Mouse (Mus musculus): ENCODE results near the gene Gm3336. TPM values are rescaled to one million over a fixed set of nuclear protein-coding genes. Genes with fewer than 3 reads are reported as not detected.

Gene Gm3336
- polyA plus RNA-seq, 1 experiment from 2014 or later: 0.47 TPM

DNA sequence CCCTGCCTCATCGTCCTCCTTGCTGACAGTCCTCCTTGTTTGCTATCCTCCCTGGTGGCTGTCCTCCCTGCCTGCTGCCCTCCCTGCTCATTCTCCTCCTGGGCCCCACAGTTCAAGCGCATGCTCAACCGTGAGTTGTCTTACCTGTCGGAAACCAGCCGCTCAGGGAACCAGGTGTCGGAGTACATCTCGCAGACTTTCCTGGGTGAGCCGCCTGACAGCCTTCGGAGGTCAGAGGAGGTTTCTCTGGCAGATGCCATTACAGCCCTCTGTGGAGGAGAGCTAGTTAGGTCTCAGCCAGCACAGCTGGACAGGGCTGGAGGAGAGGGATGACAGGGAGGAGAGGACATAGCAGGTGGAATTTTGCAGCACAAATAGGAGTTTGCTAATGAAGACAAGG lies 28.3 kb downstream of the Gm3336 start:
- H3K27me3 ChIP-seq (ENCODE audit: control insufficient read depth, insufficient read depth, low read depth, low read length): peaks cover 56% of the 10 kb centered on the region
- no peaks in the 10 kb centered on the region for H3K36me3 ChIP-seq (ENCODE audit: control insufficient read depth, insufficient read depth)

DNA sequence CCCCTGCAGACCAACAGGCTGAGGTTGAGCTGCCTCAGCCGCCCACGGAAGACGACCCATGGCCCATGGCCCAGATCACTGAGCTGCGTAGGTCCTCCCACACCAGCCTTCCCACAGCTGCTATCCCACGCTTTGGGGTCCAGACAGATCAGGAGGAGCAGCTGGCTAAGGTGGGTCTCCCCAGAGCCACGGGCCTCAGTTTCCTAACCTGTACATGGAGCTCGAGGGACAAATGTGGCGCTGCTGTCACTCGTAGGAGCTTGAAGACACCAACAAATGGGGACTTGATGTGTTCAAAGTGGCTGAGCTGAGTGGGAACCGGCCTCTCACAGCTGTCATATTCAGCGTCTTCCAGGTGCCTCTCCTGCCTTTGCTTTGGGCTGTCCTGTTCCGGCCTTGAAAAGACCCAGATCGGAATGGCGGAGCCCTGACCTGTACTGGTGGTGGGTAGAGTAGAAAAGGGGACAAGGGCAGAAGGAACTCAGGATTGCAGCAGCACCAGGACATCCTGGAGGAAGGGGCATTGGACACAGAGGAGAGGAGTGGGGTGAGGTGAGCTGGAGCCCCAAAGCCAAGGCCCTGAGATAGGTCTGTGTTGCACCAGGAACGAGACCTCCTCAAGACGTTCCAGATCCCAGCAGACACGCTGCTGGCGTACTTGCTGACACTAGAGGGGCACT lies 29.0 kb downstream of the Gm3336 start:
- ATAC-seq (ENCODE audit: low read depth): no peak
- WGBS (ENCODE audit: insufficient replicate concordance): 70% methylated on average over 18 of the region's 18 CpGs
- H3K27me3 ChIP-seq (ENCODE audit: control insufficient read depth, insufficient read depth, low read depth, low read length): peaks cover 51% of the 10 kb centered on the region
- no peak overlapping the region for H3K27ac ChIP-seq (ENCODE audit: low read length)
- H3K4me2 ChIP-seq (ENCODE audit: low read depth, low read length): no peak overlapping the region
- H3K4me1 ChIP-seq (ENCODE audit: control insufficient read depth, low read depth, low read length): peaks cover 5% of the 10 kb centered on the region; the same call in 1 of the 2 replicates
- H3K36me3 ChIP-seq (ENCODE audit: control insufficient read depth, insufficient read depth): no peaks in the 10 kb centered on the region
- no peaks in the 10 kb centered on the region for H3K9me3 ChIP-seq (replicated peaks; ENCODE audit: control insufficient read depth, low read length)
- H3K4me3 ChIP-seq (ENCODE audit: low read depth, low read length): no peak overlapping the region
- H3K9ac ChIP-seq (ENCODE audit: low read depth, low read length): no peak overlapping the region

More for the DNA sequence above, 28.3 kb downstream of the Gm3336 start:
- no peak for ATAC-seq (ENCODE audit: low read depth)
- Histone ChIP-seq H3K4me2 (ENCODE audit: low read depth, low read length) (no peak overlapping the region), H3K9me3 (replicated peaks; ENCODE audit: control insufficient read depth, low read length) (no peaks in the 10 kb centered on the region), H3K27ac (ENCODE audit: low read length) (no peak overlapping the region), H3K4me3 (ENCODE audit: low read depth, low read length) (no peak overlapping the region), H3K9ac (ENCODE audit: low read depth, low read length) (no peak overlapping the region), H3K4me1 (ENCODE audit: control insufficient read depth, low read depth, low read length) (peaks cover 5% of the 10 kb centered on the region; the same call in 1 of the 2 replicates)
- WGBS (ENCODE audit: insufficient replicate concordance): 64% methylated on average over 9 of the region's 9 CpGs

DNA sequence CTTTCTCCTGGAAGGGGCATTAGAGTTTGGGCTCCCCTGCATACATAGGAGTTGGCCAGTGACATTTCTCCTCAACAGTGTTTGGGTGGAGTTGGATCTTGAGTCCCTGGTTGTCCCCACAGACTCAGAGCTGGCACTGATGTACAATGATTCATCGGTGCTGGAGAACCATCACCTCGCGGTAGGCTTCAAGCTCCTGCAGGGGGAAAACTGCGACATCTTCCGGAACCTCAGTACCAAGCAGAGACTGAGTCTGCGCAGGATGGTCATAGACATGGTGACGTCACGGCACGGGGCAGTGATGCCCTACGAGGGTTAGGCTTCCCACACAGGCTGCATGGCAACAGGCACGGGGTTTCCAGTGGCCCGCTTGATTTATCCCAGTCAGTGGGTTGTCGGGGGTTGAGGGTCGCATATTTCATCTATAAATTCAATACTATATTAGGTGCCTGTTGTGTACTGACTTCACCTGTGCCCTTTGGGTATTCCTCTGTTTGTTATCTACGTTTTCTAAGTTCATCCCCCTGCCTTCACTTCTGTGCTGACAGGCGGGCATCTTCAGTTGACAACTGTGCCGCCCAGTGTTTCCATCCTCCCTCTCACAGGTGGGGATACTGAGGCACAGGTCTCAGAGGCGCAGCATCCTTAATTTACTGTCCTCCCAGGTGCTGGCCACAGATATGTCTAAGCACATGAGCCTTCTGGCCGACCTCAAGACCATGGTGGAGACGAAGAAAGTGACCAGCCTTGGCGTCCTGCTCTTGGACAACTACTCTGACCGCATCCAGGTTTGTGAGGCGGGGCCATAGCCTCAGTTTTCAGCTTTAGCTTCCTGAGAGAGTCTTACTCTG lies 30.1 kb downstream of the Gm3336 start:
- Histone ChIP-seq H3K4me3 (ENCODE audit: low read depth, low read length) (no peak overlapping the region), H3K27me3 (ENCODE audit: control insufficient read depth, insufficient read depth, low read depth, low read length) (peaks cover 39% of the 10 kb centered on the region), H3K27ac (ENCODE audit: low read length) (no peak overlapping the region), H3K4me2 (ENCODE audit: low read depth, low read length) (no peak overlapping the region), H3K36me3 (ENCODE audit: control insufficient read depth, insufficient read depth) (no peaks in the 10 kb centered on the region), H3K9me3 (replicated peaks; ENCODE audit: control insufficient read depth, low read length) (no peaks in the 10 kb centered on the region), H3K9ac (ENCODE audit: low read depth, low read length) (no peak overlapping the region), H3K4me1 (ENCODE audit: control insufficient read depth, low read depth, low read length) (peaks cover 11% of the 10 kb centered on the region)
- ATAC-seq (ENCODE audit: low read depth): no peak
- WGBS (ENCODE audit: insufficient replicate concordance): 68% methylated on average over 23 of the region's 23 CpGs

DNA sequence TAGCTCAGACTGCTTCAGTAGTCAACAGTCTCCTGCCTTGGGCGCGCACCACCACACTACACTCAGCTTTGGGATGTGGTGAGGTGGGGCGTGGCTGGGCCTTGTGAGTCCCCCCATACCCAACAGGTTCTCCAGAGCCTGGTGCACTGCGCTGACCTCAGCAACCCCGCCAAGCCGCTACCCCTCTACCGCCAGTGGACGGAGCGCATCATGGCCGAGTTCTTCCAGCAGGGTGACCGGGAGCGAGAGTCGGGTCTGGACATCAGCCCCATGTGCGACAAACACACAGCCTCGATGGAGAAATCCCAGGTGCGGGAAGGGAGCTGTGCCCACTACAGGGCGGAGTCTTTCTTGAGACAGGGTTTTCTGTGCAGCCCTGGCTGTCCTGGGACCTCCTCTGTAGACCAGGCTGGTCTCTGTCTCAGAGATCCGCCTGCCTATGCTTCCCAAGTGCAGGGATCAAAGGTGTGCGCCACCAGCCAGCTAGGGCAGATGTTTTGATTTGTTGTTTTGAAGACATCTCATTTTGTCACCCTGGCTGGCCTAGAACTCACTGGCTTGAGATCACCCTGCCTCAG lies 30.8 kb downstream of the Gm3336 start:
- WGBS (ENCODE audit: insufficient replicate concordance): 62% methylated on average over 19 of the region's 19 CpGs
- H3K27ac ChIP-seq (ENCODE audit: low read length): no peak overlapping the region
- H3K36me3 ChIP-seq (ENCODE audit: control insufficient read depth, insufficient read depth): no peaks in the 10 kb centered on the region
- peaks cover 16% of the 10 kb centered on the region for H3K4me1 ChIP-seq (ENCODE audit: control insufficient read depth, low read depth, low read length)
- no peaks in the 10 kb centered on the region for H3K9me3 ChIP-seq (replicated peaks; ENCODE audit: control insufficient read depth, low read length)
- no peak for ATAC-seq (ENCODE audit: low read depth)
- H3K4me3 ChIP-seq (ENCODE audit: low read depth, low read length): no peak overlapping the region
- no peak overlapping the region for H3K9ac ChIP-seq (ENCODE audit: low read depth, low read length)
- peaks cover 32% of the 10 kb centered on the region for H3K27me3 ChIP-seq (ENCODE audit: control insufficient read depth, insufficient read depth, low read depth, low read length)
- H3K4me2 ChIP-seq (ENCODE audit: low read depth, low read length): no peak overlapping the region

DNA sequence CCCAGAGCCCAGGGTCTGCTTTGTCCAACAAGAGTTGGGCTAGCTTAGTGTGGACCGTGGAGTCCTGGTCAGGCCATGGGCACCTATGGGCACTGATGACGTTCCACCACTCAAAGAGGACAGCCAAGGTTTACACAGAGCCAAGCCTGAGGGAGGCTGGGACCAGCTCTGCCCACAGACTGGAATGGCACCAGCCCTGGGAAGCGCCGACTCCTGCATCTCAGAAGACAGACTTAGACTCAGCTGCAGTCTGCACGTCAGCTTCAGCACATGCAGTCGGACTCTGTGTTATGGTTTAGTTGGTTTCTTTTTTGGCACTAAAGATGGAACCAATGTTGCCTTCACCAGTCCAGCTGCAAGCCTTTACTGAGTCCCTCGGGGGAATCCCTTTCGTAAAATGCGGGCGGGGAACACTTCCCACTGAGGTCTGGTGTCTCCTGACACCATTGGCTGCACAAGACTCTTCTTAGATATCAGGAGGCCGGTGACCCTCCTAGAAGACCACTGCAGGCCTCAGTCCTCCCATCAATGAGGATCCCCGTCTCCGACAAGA lies 31.9 kb downstream of the Gm3336 start:
- peaks cover 18% of the 10 kb centered on the region for H3K4me1 ChIP-seq (ENCODE audit: control insufficient read depth, low read depth, low read length)
- no peak overlapping the region for H3K4me2 ChIP-seq (ENCODE audit: low read depth, low read length)
- no peak overlapping the region for H3K4me3 ChIP-seq (ENCODE audit: low read depth, low read length)
- no peak overlapping the region for H3K27ac ChIP-seq (ENCODE audit: low read length)
- no peaks in the 10 kb centered on the region for H3K36me3 ChIP-seq (ENCODE audit: control insufficient read depth, insufficient read depth)
- peaks cover 22% of the 10 kb centered on the region for H3K27me3 ChIP-seq (ENCODE audit: control insufficient read depth, insufficient read depth, low read depth, low read length)
- ATAC-seq (ENCODE audit: low read depth): no peak
- H3K9me3 ChIP-seq (replicated peaks; ENCODE audit: control insufficient read depth, low read length): no peaks in the 10 kb centered on the region
- H3K9ac ChIP-seq (ENCODE audit: low read depth, low read length): no peak overlapping the region
- 67% methylated on average over 13 of the region's 13 CpGs for WGBS (ENCODE audit: insufficient replicate concordance)

DNA sequence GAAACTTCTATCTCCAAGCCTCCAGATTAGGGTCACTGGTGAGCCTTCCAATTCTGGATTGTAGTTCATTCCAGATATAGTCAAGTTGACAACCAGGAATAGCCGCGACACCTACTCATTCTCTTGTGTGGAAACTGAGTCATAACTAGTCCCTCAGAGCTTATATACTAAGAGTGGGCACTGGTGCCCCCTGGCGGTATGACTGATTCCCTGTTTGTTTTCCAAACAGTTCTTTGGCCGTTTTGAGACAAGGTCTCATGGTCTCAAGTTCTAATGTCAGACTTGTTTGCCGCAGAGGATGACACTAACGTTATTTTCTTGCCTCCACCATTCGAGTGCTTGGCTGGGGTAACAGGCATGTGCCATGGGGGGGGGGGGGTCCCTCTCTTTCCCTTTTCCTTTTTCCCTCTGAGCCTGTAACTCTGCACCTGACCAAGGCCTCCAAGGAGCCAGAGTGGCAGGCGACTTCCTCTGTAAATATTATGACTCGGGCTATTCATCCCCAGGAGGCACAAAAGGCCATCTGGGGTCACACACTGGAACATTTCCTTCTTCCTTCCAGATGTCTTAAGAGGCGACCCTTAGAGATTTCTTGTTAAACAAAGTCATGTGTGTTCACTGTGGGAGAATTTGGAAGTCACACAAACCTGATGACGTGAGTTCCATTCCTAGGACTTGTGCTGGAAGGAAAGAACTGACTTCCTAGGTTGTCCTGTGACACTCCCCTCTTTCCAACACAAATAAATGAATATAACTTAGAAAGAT lies 33.8 kb downstream of the Gm3336 start:
- H3K4me1 ChIP-seq (ENCODE audit: control insufficient read depth, low read depth, low read length): peaks cover 22% of the 10 kb centered on the region
- H3K9me3 ChIP-seq (replicated peaks; ENCODE audit: control insufficient read depth, low read length): no peaks in the 10 kb centered on the region
- 21% methylated on average over 11 of the region's 11 CpGs for WGBS (ENCODE audit: insufficient replicate concordance)
- ATAC-seq (ENCODE audit: low read depth): no peak
- no peaks in the 10 kb centered on the region; the same call in 1 of the 2 replicates for H3K36me3 ChIP-seq (ENCODE audit: control insufficient read depth, insufficient read depth)
- H3K4me2 ChIP-seq (ENCODE audit: low read depth, low read length): no peak overlapping the region
- H3K4me3 ChIP-seq (ENCODE audit: low read depth, low read length): no peak overlapping the region
- peak overlapping the region; percentile 69 for H3K27ac ChIP-seq (ENCODE audit: low read length)
- no peak overlapping the region; the same call in 1 of the 2 replicates for H3K9ac ChIP-seq (ENCODE audit: low read depth, low read length)
- peaks cover 4% of the 10 kb centered on the region for H3K27me3 ChIP-seq (ENCODE audit: control insufficient read depth, insufficient read depth, low read depth, low read length)

DNA sequence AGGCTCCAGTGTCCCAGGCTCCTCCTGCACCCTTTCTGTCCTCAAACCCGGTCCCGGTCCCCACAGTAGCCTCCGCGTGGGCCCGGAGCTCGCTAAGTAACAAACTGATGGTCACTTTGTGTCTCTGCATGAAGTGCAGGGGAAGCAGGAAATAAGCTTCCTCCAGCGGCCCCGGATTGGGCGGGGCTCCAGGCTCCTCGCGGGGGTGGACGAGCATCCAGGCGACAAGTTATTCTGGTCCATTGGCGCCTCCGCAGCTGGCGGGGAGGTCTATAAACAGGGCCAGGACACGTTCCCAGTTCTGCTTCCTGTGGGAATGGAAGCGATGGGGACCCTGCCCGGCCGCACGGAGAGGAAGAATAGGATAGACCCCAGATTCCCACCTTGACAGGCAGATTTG lies 34.8 kb downstream of the Gm3336 start:
- ATAC-seq (ENCODE audit: low read depth): no peak
- no peaks in the 10 kb centered on the region for H3K27me3 ChIP-seq (ENCODE audit: control insufficient read depth, insufficient read depth, low read depth, low read length)
- H3K4me1 ChIP-seq (ENCODE audit: control insufficient read depth, low read depth, low read length): peaks cover 22% of the 10 kb centered on the region
- peak overlapping the region; percentile 20; the same call in 1 of the 2 replicates for H3K9ac ChIP-seq (ENCODE audit: low read depth, low read length)
- no peaks in the 10 kb centered on the region; the same call in 1 of the 2 replicates for H3K36me3 ChIP-seq (ENCODE audit: control insufficient read depth, insufficient read depth)
- peak overlapping the region; percentile 14; the same call in 1 of the 2 replicates for H3K4me3 ChIP-seq (ENCODE audit: low read depth, low read length)
- peak overlapping the region; percentile 36 for H3K4me2 ChIP-seq (ENCODE audit: low read depth, low read length)
- H3K9me3 ChIP-seq (replicated peaks; ENCODE audit: control insufficient read depth, low read length): no peaks in the 10 kb centered on the region
- peak overlapping the region; percentile 69 for H3K27ac ChIP-seq (ENCODE audit: low read length)
- 7% methylated on average over 21 of the region's 21 CpGs for WGBS (ENCODE audit: insufficient replicate concordance)
